7 mouse cellular contexts compared by ENCODE assay signal in genomic region chr15:79691023-79691508, GRCm38 (mm10). TPM values are rescaled to one million over a fixed set of nuclear protein-coding genes. Genes with fewer than 3 reads are reported as not detected.
DNase-seq lines count a peak whose midpoint lies in the region; ATAC-seq and TF ChIP-seq lines count a peak whose summit lies in the region.

No protein-coding gene starts in this region.

- DNase-seq in cerebellum, adult 2 months: peak; percentile 66 to 78
- peak; percentile 74 for DNase-seq in gastrocnemius, adult 2 months
- DNase-seq in urinary bladder, postnatal 25 days (ENCODE audit: low spot score): peak; percentile 43

- H3K9me3 ChIP-seq in megakaryocyte, embryonic 14.5 days: no peaks in the 10 kb centered on the region
- H3K9me3 ChIP-seq in intestine, postnatal 0 days (ENCODE audit: control insufficient read depth): no peaks in the 10 kb centered on the region
- no peaks in the 10 kb centered on the region for H3K9me3 ChIP-seq in midbrain, embryonic 12.5 days

- intact Hi-C loops in gastrocnemius, adult 2 months (cut with DNase I): loop anchor here (2.0 kb wide), 1 partner anchor 50 kb away; no protein-coding TSS in a partner anchor

- no peak for ATAC-seq in megakaryocyte, adult 5-6 weeks (ENCODE audit: poor library complexity, severe bottlenecking)
- ATAC-seq in intestine, postnatal 0 days: peak; percentile 0; the same call in 1 of the 2 replicates
- ATAC-seq in midbrain, embryonic 12.5 days (ENCODE audit: low FRiP score, low read depth): peak; percentile 35

- no peak for TF ChIP-seq CTCF in cerebellum, adult 2 months (IDR thresholded peaks at IDR 0.05; ENCODE audit: borderline replicate concordance, insufficient read depth, low read depth, low read length)
- no peak for TF ChIP-seq CTCF in gastrocnemius, adult 2 months (IDR thresholded peaks at IDR 0.05)
- no peak for TF ChIP-seq CTCF in intestine, postnatal 0 days (IDR thresholded peaks at IDR 0.05; ENCODE audit: low read depth)

- H3K4me3 ChIP-seq in megakaryocyte, embryonic 14.5 days (replicated peaks): peak overlapping the region; percentile 98
- H3K4me3 ChIP-seq in cerebellum, adult 2 months (replicated peaks; ENCODE audit: insufficient read depth, low read depth, low read length): peak overlapping the region; percentile 61
- H3K4me3 ChIP-seq in gastrocnemius, adult 2 months: peak overlapping the region; percentile 98
- peak overlapping the region; percentile 93 for H3K4me3 ChIP-seq in intestine, postnatal 0 days (ENCODE audit: low read depth, low read length)
- H3K4me3 ChIP-seq in midbrain, embryonic 12.5 days: peak overlapping the region; percentile 94

- under 1% methylated on average over 53 of the region's 53 CpGs for WGBS in cerebellum, adult 2 months
- under 1% methylated on average over 50 of the region's 53 CpGs for WGBS in intestine, postnatal 0 days
- 1% methylated on average over 40 of the region's 53 CpGs for WGBS in midbrain, embryonic 12.5 days

- no peak for TF ChIP-seq POLR2A in cerebellum, adult 2 months (IDR thresholded peaks at IDR 0.05; ENCODE audit: borderline replicate concordance, insufficient read depth, low read length)

- H3K27ac ChIP-seq in cerebellum, adult 2 months (ENCODE audit: insufficient read depth, low read length): 0 out of 2 replicates have a peak overlapping the region, but pooled peaks have one; percentile 6
- H3K27ac ChIP-seq in gastrocnemius, adult 2 months: peak overlapping the region; percentile 97
- H3K27ac ChIP-seq in intestine, postnatal 0 days (ENCODE audit: low read depth, low read length): peak overlapping the region; percentile 91
- H3K27ac ChIP-seq in midbrain, embryonic 12.5 days (replicated peaks): peak overlapping the region; percentile 89

- peaks cover 74% of the 10 kb centered on the region for H3K4me1 ChIP-seq in megakaryocyte, embryonic 14.5 days
- peaks cover 12% of the 10 kb centered on the region for H3K4me1 ChIP-seq in cerebellum, adult 2 months (ENCODE audit: control insufficient read depth, insufficient read depth, low read length)
- peaks cover 8% of the 10 kb centered on the region for H3K4me1 ChIP-seq in intestine, postnatal 0 days (replicated peaks; ENCODE audit: control insufficient read depth, insufficient read depth, low read length)
- peaks cover 39% of the 10 kb centered on the region for H3K4me1 ChIP-seq in midbrain, embryonic 12.5 days

- H3K9ac ChIP-seq in intestine, postnatal 0 days (ENCODE audit: low read depth, low read length): peak overlapping the region; percentile 92
- H3K9ac ChIP-seq in midbrain, embryonic 12.5 days (replicated peaks): peak overlapping the region; percentile 88

- H3K27me3 ChIP-seq in megakaryocyte, embryonic 14.5 days (replicated peaks): no peaks in the 10 kb centered on the region
- no peaks in the 10 kb centered on the region for H3K27me3 ChIP-seq in cerebellum, adult 2 months (ENCODE audit: control insufficient read depth, insufficient read depth, low read length)
- H3K27me3 ChIP-seq in intestine, postnatal 0 days (replicated peaks; ENCODE audit: control insufficient read depth, insufficient read depth, low read length): no peaks in the 10 kb centered on the region
- H3K27me3 ChIP-seq in midbrain, embryonic 12.5 days: 0 out of 2 replicates have a peak, but pooled peaks cover 4% of the 10 kb centered on the region

- peaks cover 14% of the 10 kb centered on the region for H3K36me3 ChIP-seq in megakaryocyte, embryonic 14.5 days (replicated peaks; ENCODE audit: low read length)
- H3K36me3 ChIP-seq in intestine, postnatal 0 days (ENCODE audit: control insufficient read depth, insufficient read depth): 0 out of 2 replicates have a peak, but pooled peaks cover under 1% of the 10 kb centered on the region
- H3K36me3 ChIP-seq in midbrain, embryonic 12.5 days: peaks cover 6% of the 10 kb centered on the region; the same call in 1 of the 2 replicates

- H3K4me2 ChIP-seq in intestine, postnatal 0 days (replicated peaks; ENCODE audit: low read depth): peak overlapping the region; percentile 96
- H3K4me2 ChIP-seq in midbrain, embryonic 12.5 days (replicated peaks): peak overlapping the region; percentile 98

RNA-seq across cellular contexts. Expression of gene Gtpbp1, which starts 0.4 kb away (rescaled TPM):
- 42.4 and 70.4 TPM in 2 replicates for polyA plus RNA-seq in megakaryocyte, embryonic 14.5 days (2012; ENCODE audit: insufficient read depth, low replicate concordance)
- 31.2 and 31.9 TPM in 2 replicates for total RNA-seq in megakaryocyte, adult 5-6 weeks (2015)
- 36.8 and 56.8 TPM in 2 replicates for total RNA-seq in megakaryocyte, adult 5-6 weeks (2017)
- 52.5 and 59.5 TPM in 2 replicates for polyA plus RNA-seq in cerebellum, adult 2 months (2012; rRNA removed)
- total RNA-seq in gastrocnemius, adult 2 months (2021): 10 to 100 TPM; 24.4 to 28.5 TPM
- 15.0 and 15.3 TPM in 2 replicates for polyA plus RNA-seq in intestine, postnatal 0 days (2015; fragmentation: Nextera tagmentation; extraction: Ambion mirVana)
- 44.8 and 51.0 TPM in 2 replicates for polyA plus RNA-seq in midbrain, embryonic 12.5 days (2016; fragmentation: Nextera tagmentation; extraction: Ambion mirVana)

RNA-seq across cellular contexts. Expression of gene Josd1, which starts 3.3 kb away (rescaled TPM):
- polyA plus RNA-seq in megakaryocyte, embryonic 14.5 days (2012; ENCODE audit: insufficient read depth, low replicate concordance): 5.4 and 16.7 TPM in 2 replicates
- total RNA-seq in megakaryocyte, adult 5-6 weeks (2015): 6.7 and 8.0 TPM in 2 replicates
- 10.7 and 13.0 TPM in 2 replicates for total RNA-seq in megakaryocyte, adult 5-6 weeks (2017)
- polyA plus RNA-seq in cerebellum, adult 2 months (2012; rRNA removed): 43.8 and 45.0 TPM in 2 replicates
- 10 to 100 TPM; 12.3 to 18.7 TPM for total RNA-seq in gastrocnemius, adult 2 months (2021)
- 9.4 and 9.7 TPM in 2 replicates for polyA plus RNA-seq in intestine, postnatal 0 days (2015; fragmentation: Nextera tagmentation; extraction: Ambion mirVana)
- 24.8 and 27.5 TPM in 2 replicates for polyA plus RNA-seq in midbrain, embryonic 12.5 days (2016; fragmentation: Nextera tagmentation; extraction: Ambion mirVana)

RNA-seq across cellular contexts. Expression of gene Tomm22, which starts 20.4 kb away (rescaled TPM):
- 60.9 and 120 TPM in 2 replicates for polyA plus RNA-seq in megakaryocyte, embryonic 14.5 days (2012; ENCODE audit: insufficient read depth, low replicate concordance)
- 161 and 184 TPM in 2 replicates for total RNA-seq in megakaryocyte, adult 5-6 weeks (2015)
- total RNA-seq in megakaryocyte, adult 5-6 weeks (2017): 81.2 and 82.1 TPM in 2 replicates
- polyA plus RNA-seq in cerebellum, adult 2 months (2012; rRNA removed): 99.9 and 106 TPM in 2 replicates
- total RNA-seq in gastrocnemius, adult 2 months (2021): 10 to 100 TPM; 52.8 to 78.6 TPM
- polyA plus RNA-seq in intestine, postnatal 0 days (2015; fragmentation: Nextera tagmentation; extraction: Ambion mirVana): 207 and 211 TPM in 2 replicates
- polyA plus RNA-seq in midbrain, embryonic 12.5 days (2016; fragmentation: Nextera tagmentation; extraction: Ambion mirVana): 252 and 269 TPM in 2 replicates

RNA-seq across cellular contexts. Expression of gene Cby1, which starts 32.1 kb away (rescaled TPM):
- polyA plus RNA-seq in megakaryocyte, embryonic 14.5 days (2012; ENCODE audit: insufficient read depth, low replicate concordance): 122 and 127 TPM in 2 replicates
- 9.9 and 12.9 TPM in 2 replicates for total RNA-seq in megakaryocyte, adult 5-6 weeks (2015)
- total RNA-seq in megakaryocyte, adult 5-6 weeks (2017): 45.0 and 52.0 TPM in 2 replicates
- 30.3 and 32.3 TPM in 2 replicates for polyA plus RNA-seq in cerebellum, adult 2 months (2012; rRNA removed)
- total RNA-seq in gastrocnemius, adult 2 months (2021): 10 to 100 TPM; 11.8 to 15.6 TPM
- 22.3 and 23.1 TPM in 2 replicates for polyA plus RNA-seq in intestine, postnatal 0 days (2015; fragmentation: Nextera tagmentation; extraction: Ambion mirVana)
- polyA plus RNA-seq in midbrain, embryonic 12.5 days (2016; fragmentation: Nextera tagmentation; extraction: Ambion mirVana): 79.7 and 82.0 TPM in 2 replicates

RNA-seq across cellular contexts. Expression of gene Fam227a, which starts 32.3 kb away (rescaled TPM):
- 0.38 and 2.9 TPM in 2 replicates for polyA plus RNA-seq in megakaryocyte, embryonic 14.5 days (2012; ENCODE audit: insufficient read depth, low replicate concordance)
- total RNA-seq in megakaryocyte, adult 5-6 weeks (2015): 0.20 and 0.87 TPM in 2 replicates
- 0.12 and 1.2 TPM in 2 replicates for total RNA-seq in megakaryocyte, adult 5-6 weeks (2017)
- 8.5 and 9.5 TPM in 2 replicates for polyA plus RNA-seq in cerebellum, adult 2 months (2012; rRNA removed)
- total RNA-seq in gastrocnemius, adult 2 months (2021): under 1 TPM; 0.47 to 0.84 TPM
- polyA plus RNA-seq in intestine, postnatal 0 days (2015; fragmentation: Nextera tagmentation; extraction: Ambion mirVana): 0.13 and 0.27 TPM in 2 replicates
- polyA plus RNA-seq in midbrain, embryonic 12.5 days (2016; fragmentation: Nextera tagmentation; extraction: Ambion mirVana): 4.6 and 5.4 TPM in 2 replicates

Comparison
In these comparisons a context has a peak if more than half of its experiments do, and no peak if none do; other contexts are left out.
1. H3K27ac ChIP-seq: peak in every context shown above with its lines; median percentile 97 in gastrocnemius, adult 2 months; 91 in intestine, postnatal 0 days; 89 in midbrain, embryonic 12.5 days; 6 in cerebellum, adult 2 months.